Mouse (Mus musculus) naive thymus-derived CD4-positive, alpha-beta T cell, adult 2 months (primary cell): Measurements from ENCODE around the gene Cage1.

Experiments used
- DNase-seq: peaks from one replicate; pipeline ENCODE4 v3.0.0-alpha.2; 2011; ENCODE audit warnings: low read depth

The Cage1 gene

DNA sequence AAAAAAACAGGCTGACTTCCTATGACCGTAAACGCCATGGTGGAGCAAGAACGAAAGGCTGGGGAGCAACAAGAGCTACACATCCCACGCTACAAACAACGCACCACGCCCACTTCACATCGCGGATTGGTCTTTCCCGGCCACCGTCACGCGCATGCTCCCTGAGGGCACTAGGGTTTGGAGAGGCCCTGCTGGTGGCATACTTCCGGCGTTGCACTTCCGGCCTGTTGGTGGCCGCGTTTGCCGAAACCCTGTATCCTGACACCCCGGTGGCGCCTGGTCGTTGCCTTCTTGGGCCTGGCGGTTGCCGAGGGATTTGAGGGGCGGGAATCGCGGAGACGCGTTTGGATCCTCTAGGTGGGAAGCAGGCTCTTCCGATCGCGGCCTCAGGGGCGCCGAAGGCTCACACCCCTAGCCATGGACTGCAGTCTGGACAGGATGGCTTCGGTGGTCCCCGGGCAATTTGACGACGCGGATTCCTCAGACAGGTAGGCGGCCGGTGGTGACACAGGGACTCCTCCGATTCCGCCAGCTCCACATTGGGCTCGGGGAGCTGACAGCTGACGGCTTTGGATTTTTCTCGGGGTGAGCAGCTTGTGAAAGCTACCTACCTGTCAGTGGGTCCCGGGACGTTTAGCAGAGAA lies at the start of gene Cage1:
Gene Cage1, minus strand, starts transcription at position 26 of the 644 bp plus-strand sequence.
- DNase-seq, result peak; percentile 98

DNA sequence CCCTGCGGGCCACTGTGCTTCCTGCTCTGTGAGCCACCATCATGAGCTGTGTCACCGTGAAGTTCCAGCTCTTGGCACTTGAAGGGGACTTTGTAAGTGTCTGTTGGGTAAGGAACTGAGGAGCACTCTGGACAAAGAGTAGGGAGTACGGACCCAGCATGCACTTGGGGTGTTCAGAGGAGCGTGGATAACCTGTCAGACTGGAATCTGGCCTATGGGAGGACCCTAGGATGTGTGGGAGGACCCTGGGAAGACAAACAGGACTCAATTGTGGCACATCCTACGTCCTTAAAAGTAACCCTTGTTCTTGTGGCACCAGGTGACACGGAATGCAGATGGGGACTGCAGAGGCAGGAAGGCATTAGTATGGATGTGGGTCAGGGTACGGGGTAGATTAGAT lies 44.3 kb upstream of the Cage1 start:
- no peak for DNase-seq

- no peak for DNase-seq
Observed at GRCm38 (mm10) chr13:38080725-38081124, 43.9 kb upstream of the Cage1 start.

GRCm38 (mm10) chr13:38080014-38080413 lies 43.1 kb upstream of the Cage1 start:
- no peak for DNase-seq

GRCm38 (mm10) chr13:38079366-38079765 lies 42.5 kb upstream of the Cage1 start:
- no peak for DNase-seq

GRCm38 (mm10) chr13:38078836-38079235 lies 42.0 kb upstream of the Cage1 start:
- DNase-seq, result no peak

GRCm38 (mm10) chr13:38077113-38077512 lies 40.2 kb upstream of the Cage1 start:
- DNase-seq, result peak; percentile 18

DNA sequence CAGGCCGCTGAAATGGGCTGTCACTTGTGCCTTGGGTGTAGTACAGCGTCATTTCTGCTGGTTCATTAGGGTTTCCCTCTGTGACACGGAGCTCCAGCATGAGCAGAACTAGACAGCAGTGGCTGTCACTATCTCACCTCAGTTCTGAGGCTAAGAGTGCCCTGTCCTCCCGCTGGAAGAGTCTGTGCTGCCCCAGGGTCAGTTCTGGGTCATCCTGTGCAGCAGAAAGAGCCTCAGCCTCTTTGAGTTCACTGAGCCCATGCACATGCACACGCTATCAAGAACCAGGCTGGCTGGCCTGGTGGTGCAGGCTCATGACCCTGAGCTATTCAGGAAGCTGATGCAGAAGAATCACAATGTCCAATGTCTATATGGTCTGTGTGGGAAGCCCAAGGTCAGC lies 37.5 kb upstream of the Cage1 start:
- no peak for DNase-seq

GRCm38 (mm10) chr13:38073374-38074307 lies 36.8 kb upstream of the Cage1 start:
- DNase-seq, result no peak

- no peak for DNase-seq
Observed at GRCm38 (mm10) chr13:38070945-38071344, 34.1 kb upstream of the Cage1 start.

- DNase-seq, result peak; percentile 58
Observed at GRCm38 (mm10) chr13:38064854-38065663, 28.2 kb upstream of the Cage1 start.

GRCm38 (mm10) chr13:38062678-38063077 lies 25.8 kb upstream of the Cage1 start:
- DNase-seq, result no peak

DNA sequence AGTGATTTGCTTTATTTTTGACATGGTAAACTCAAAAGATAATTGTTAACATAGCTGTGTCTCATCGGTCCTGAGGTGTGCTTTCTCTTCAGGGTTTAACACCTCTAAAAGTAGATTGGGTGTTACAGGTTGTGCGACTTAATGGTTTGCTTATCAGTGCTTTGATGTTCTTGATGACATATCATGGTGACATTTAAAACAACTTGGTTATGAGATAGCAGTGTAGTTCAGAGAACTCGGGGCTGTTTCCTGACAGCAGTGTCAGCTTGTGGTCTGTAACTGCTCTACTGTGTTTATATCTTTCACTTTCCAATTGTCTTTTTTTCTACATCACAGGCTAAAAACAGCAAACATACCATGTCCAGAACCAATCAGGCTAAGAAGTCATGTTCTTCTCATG lies 13.0 kb upstream of the Cage1 start:
- no peak for DNase-seq

GRCm38 (mm10) chr13:38037811-38038210 lies 942 bp upstream of the Cage1 start:
- peak; percentile 82 for DNase-seq

GRCm38 (mm10) chr13:38036343-38037043 lies 376 bp downstream of the Cage1 start, which contains the start of gene Riok1:
Gene Riok1 (plus strand): TSS chr13:38036995.
- DNase-seq, result no peak

- no peak for DNase-seq
Observed at GRCm38 (mm10) chr13:38028407-38028806, 8.5 kb downstream of the Cage1 start.

DNA sequence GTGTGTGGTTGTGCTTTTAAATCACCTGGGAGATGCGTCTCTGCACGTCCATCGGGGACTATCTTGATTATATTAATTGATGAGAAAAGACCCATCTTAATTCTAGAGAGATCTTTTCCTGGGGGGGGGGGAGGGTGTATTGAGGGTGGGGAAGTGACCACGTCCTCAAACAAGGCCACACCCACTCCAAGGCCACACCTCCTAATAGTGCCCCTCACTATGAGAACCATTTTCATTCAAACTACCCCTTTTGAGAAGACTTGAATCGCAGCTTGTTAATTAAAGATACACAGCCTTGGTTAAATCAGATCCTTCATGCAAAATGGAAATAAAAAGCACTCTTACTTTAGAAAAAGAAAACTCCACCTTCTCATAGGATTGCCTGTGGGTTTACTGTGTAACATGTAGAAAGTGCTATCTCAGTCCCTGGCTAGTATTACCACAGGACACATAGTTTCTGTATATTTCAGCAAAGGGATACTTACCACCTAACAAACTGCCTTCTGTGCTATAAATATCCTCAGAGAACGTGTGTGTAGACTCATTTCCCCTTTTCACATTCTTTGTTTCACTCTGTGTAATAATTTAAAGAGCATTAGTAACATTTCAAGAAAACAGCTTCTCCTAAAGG lies 9.1 kb downstream of the Cage1 start:
- no peak for DNase-seq

DNA sequence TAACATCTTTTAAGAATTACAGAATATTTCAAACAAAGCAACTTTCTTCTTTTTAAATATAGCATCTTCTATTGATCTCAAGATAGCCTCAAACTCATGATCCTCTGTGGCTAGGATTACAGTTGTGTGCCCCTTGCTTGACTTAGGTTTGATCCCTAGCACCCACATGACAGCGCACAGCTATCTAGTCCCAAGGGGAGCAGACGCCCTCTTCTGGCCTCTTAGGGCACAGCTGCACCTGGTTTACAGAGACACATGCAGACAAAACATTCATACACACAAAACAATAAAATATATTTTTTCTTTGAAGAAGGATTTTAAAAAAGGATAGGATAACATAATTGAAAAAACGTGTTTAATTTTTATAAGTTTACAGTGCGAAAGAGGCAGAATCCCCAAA lies 11.0 kb downstream of the Cage1 start:
- DNase-seq, result peak; percentile 18

DNA sequence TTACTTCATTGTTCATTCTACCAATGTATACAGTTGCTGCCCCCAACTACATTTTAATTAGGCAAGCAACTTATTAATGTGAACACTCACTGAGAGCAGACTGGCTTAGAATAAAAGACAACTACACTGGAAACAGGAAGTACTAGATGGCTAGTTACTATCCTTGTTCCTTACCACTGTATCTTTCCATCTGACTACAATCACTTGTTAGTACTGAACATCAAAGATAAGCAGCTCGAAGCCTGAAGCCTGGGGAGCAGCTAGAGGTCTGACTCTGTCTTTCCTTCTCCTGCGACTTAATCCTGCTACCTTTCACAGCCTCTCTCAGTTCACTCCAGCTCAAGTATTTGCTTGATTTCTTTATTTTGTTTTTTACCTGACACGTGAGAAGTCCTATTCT lies 18.1 kb downstream of the Cage1 start:
- no peak for DNase-seq

DNA sequence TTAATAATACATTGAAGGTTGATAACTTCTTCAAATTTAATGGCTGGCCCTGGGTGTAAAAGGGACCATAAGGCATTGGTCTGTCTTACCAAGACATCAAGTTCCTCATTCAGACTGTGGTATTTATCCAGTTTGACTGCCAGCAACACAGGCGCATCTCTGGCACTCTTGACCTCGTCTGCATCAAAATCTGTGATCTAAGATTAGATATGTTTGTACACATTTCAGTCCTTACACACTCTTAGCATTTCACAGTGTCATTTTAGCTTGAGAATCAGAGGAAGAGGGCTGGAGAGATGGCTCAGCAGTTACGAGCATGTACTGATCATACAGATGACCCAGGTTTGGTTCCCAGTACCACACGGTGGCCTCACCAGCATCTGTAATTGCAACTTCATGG lies 21.3 kb downstream of the Cage1 start:
- no peak for DNase-seq

- no peak for DNase-seq
Observed at GRCm38 (mm10) chr13:38012436-38012835, 24.4 kb downstream of the Cage1 start.
